In genomic region chr2:6403991-6404390, GRCm38 (mm10) we compare ENCODE assay signal across 16 mouse cellular contexts.
A peak's percentile ranks its signal among the peaks of the same experiment; 100 is the strongest.
DNase-seq lines count a peak whose midpoint lies in the region; ATAC-seq and TF ChIP-seq lines count a peak whose summit lies in the region.
"Had no signal": no experiment of that assay in that cellular context is flagged by ENCODE, and none has a peak within 500 bp of the region (broad histone marks: within the 10 kb centered on the region; RNA-seq: fewer than 3 reads in every experiment).

No protein-coding gene starts in this region.

- H3K9ac ChIP-seq in forebrain, embryonic 15.5 days (replicated peaks), result no peak overlapping the region
- no peak overlapping the region for H3K9ac ChIP-seq in intestine, embryonic 14.5 days (ENCODE audit: low read length)
- no peak overlapping the region for H3K9ac ChIP-seq in intestine, postnatal 0 days (ENCODE audit: low read depth, low read length)
- H3K9ac ChIP-seq: embryonic facial prominence, embryonic 12.5 days; liver, embryonic 13.5 days had no signal

- H3K27ac ChIP-seq in forebrain, embryonic 10.5 days, result 0 out of 2 replicates have a peak overlapping the region, but pooled peaks have one; percentile 71
- H3K27ac ChIP-seq in forebrain, embryonic 15.5 days (replicated peaks), result no peak overlapping the region
- H3K27ac ChIP-seq in intestine, embryonic 14.5 days (ENCODE audit: low read depth), result no peak overlapping the region
- no peak overlapping the region for H3K27ac ChIP-seq in intestine, postnatal 0 days (ENCODE audit: low read depth, low read length)
- H3K27ac ChIP-seq: embryonic facial prominence, embryonic 12.5 days; liver, embryonic 13.5 days had no signal

- WGBS in forebrain, embryonic 10.5 days, result 64% methylated on average over 3 of the region's 3 CpGs
- 43% methylated on average over 3 of the region's 3 CpGs for WGBS in forebrain, embryonic 15.5 days
- 62% methylated on average over 3 of the region's 3 CpGs for WGBS in intestine, embryonic 14.5 days
- 63% methylated on average over 3 of the region's 3 CpGs for WGBS in intestine, postnatal 0 days

- ATAC-seq in forebrain, embryonic 15.5 days (replicated peaks), result no peak
- ATAC-seq in intestine, embryonic 14.5 days (replicated peaks; ENCODE audit: low FRiP score, low TSS enrichment, low read depth), result no peak
- ATAC-seq in intestine, postnatal 0 days, result no peak
- peak; percentile 46 for ATAC-seq in megakaryocyte-erythroid progenitor cell, adult 5-6 weeks (replicated peaks; ENCODE audit: low FRiP score, low TSS enrichment, poor library complexity, severe bottlenecking)

- H3K9me3 ChIP-seq in forebrain, embryonic 10.5 days, result no peaks in the 10 kb centered on the region
- no peaks in the 10 kb centered on the region for H3K9me3 ChIP-seq in forebrain, embryonic 15.5 days
- H3K9me3 ChIP-seq in intestine, embryonic 14.5 days (ENCODE audit: control insufficient read depth, low read length), result no peaks in the 10 kb centered on the region
- no peaks in the 10 kb centered on the region for H3K9me3 ChIP-seq in intestine, postnatal 0 days (ENCODE audit: control insufficient read depth)
- H3K9me3 ChIP-seq in E14TG2a.4 (ENCODE audit: low read length), result no peaks in the 10 kb centered on the region
- H3K9me3 ChIP-seq: embryonic facial prominence, embryonic 12.5 days; liver, embryonic 13.5 days had no signal

- H3K4me3 ChIP-seq in forebrain, embryonic 10.5 days, result no peak overlapping the region
- H3K4me3 ChIP-seq in forebrain, embryonic 15.5 days, result no peak overlapping the region
- no peak overlapping the region for H3K4me3 ChIP-seq in intestine, embryonic 14.5 days (ENCODE audit: low read depth, low read length)
- no peak overlapping the region for H3K4me3 ChIP-seq in intestine, postnatal 0 days (ENCODE audit: low read depth, low read length)
- peak overlapping the region; percentile 66; the same call in 1 of the 2 replicates for H3K4me3 ChIP-seq in E14TG2a.4 (replicated peaks; ENCODE audit: low read length)
- H3K4me3 ChIP-seq: embryonic facial prominence, embryonic 12.5 days; liver, embryonic 13.5 days had no signal

- peaks cover 38% of the 10 kb centered on the region for H3K4me1 ChIP-seq in forebrain, embryonic 10.5 days
- H3K4me1 ChIP-seq in forebrain, embryonic 15.5 days, result peaks cover 7% of the 10 kb centered on the region
- 0 out of 2 replicates have a peak, but pooled peaks cover 3% of the 10 kb centered on the region for H3K4me1 ChIP-seq in intestine, embryonic 14.5 days (replicated peaks; ENCODE audit: control insufficient read depth, insufficient read depth, low read length)
- H3K4me1 ChIP-seq in intestine, postnatal 0 days (replicated peaks; ENCODE audit: control insufficient read depth, insufficient read depth, low read length), result no peaks in the 10 kb centered on the region
- H3K4me1 ChIP-seq in E14TG2a.4 (replicated peaks; ENCODE audit: low read depth, low read length), result peaks cover 49% of the 10 kb centered on the region

- no peak for DNase-seq in forebrain, embryonic 10.5 days (ENCODE audit: extremely low spot score, low spot score)
- peak; percentile 51 for DNase-seq in intestine, embryonic 14.5 days (ENCODE audit: low spot score)
- DNase-seq in ovary, postnatal 10 days (ENCODE audit: low spot score), result no peak
- DNase-seq in spleen, adult 12 weeks (ENCODE audit: low spot score), result no peak
- DNase-seq: cerebellum, adult 11 months; heart, postnatal 10 days; liver, embryonic 13.5 days; lung, postnatal 36 days; right cerebral cortex, postnatal 25 days; thymus, adult 18-20 months had no signal

- no peak overlapping the region for H3K4me2 ChIP-seq in forebrain, embryonic 15.5 days (replicated peaks)
- no peak overlapping the region for H3K4me2 ChIP-seq in intestine, embryonic 14.5 days (ENCODE audit: low read length)
- no peak overlapping the region for H3K4me2 ChIP-seq in intestine, postnatal 0 days (replicated peaks; ENCODE audit: low read depth)
- H3K4me2 ChIP-seq: embryonic facial prominence, embryonic 12.5 days; liver, embryonic 13.5 days had no signal

- H3K27me3 ChIP-seq in forebrain, embryonic 10.5 days (ENCODE audit: poor library complexity, severe bottlenecking), result no peaks in the 10 kb centered on the region
- no peaks in the 10 kb centered on the region for H3K27me3 ChIP-seq in forebrain, embryonic 15.5 days
- no peaks in the 10 kb centered on the region for H3K27me3 ChIP-seq in intestine, embryonic 14.5 days (replicated peaks; ENCODE audit: control insufficient read depth, insufficient read depth, low read length)
- H3K27me3 ChIP-seq in intestine, postnatal 0 days (replicated peaks; ENCODE audit: control insufficient read depth, insufficient read depth, low read length), result no peaks in the 10 kb centered on the region
- no peaks in the 10 kb centered on the region for H3K27me3 ChIP-seq in E14TG2a.4 (ENCODE audit: insufficient read depth, low read length)
- H3K27me3 ChIP-seq: CH12.LX; embryonic facial prominence, embryonic 12.5 days; liver, embryonic 13.5 days had no signal

- no peak for TF ChIP-seq CTCF in intestine, postnatal 0 days (IDR thresholded peaks at IDR 0.05; ENCODE audit: low read depth)
- TF ChIP-seq CTCF in E14TG2a.4 (conservative IDR thresholded peaks at IDR 0.05; ENCODE audit: low read length), result no peak

- peaks cover 8% of the 10 kb centered on the region for H3K36me3 ChIP-seq in forebrain, embryonic 10.5 days (replicated peaks)
- H3K36me3 ChIP-seq in forebrain, embryonic 15.5 days, result no peaks in the 10 kb centered on the region
- H3K36me3 ChIP-seq in intestine, embryonic 14.5 days (ENCODE audit: control insufficient read depth, insufficient read depth, low read length), result no peaks in the 10 kb centered on the region
- no peaks in the 10 kb centered on the region; the same call in 1 of the 2 replicates for H3K36me3 ChIP-seq in intestine, postnatal 0 days (ENCODE audit: control insufficient read depth, insufficient read depth)
- H3K36me3 ChIP-seq in E14TG2a.4 (ENCODE audit: insufficient read depth, low read length), result peaks cover under 1% of the 10 kb centered on the region; the same call in 1 of the 2 replicates
